Mouse (Mus musculus) erythroblast, embryonic 14.5 days (primary cell): Measurements from ENCODE around the gene Gm1673. TPM values are rescaled to one million over a fixed set of nuclear protein-coding genes. Genes with fewer than 3 reads are reported as not detected.

Experiments used
- H3K27me3 ChIP-seq: 2 replicates; pipeline ENCODE4 v1.6.1; 2012; ENCODE audit warnings: inconsistent platforms; ENCODE audit not compliant: control insufficient read depth
- H3K36me3 ChIP-seq: 2 replicates; pipeline ENCODE4 v1.6.1; 2012; ENCODE audit warnings: mild to moderate bottlenecking, inconsistent platforms; ENCODE audit not compliant: control insufficient read depth
- H3K4me1 ChIP-seq: 2 replicates; pipeline ENCODE4 v1.6.1; 2012; ENCODE audit warnings: inconsistent platforms; ENCODE audit not compliant: control insufficient read depth
- H3K4me3 ChIP-seq: replicated peaks from 2 replicates; pipeline ENCODE3; 2012; ENCODE audit warnings: moderate library complexity, mild to moderate bottlenecking, inconsistent platforms
- H3K9me3 ChIP-seq: 2 replicates; pipeline ENCODE4 v1.6.1; 2012; ENCODE audit warnings: low read length, inconsistent platforms, mixed read lengths; ENCODE audit not compliant: control insufficient read depth
- GATA1 ChIP-seq: IDR thresholded peaks from 2 replicates; pipeline ENCODE4 v1.6.1; 2012; ENCODE audit warnings: low read length, inconsistent platforms, mixed read lengths
- TAL1 ChIP-seq: IDR thresholded peaks from 3 replicates; pipeline ENCODE4 v1.6.1; 2012; ENCODE audit warnings: low read length, inconsistent platforms, mixed read lengths
- polyA plus RNA-seq: library from polyadenylated mRNA; stranded (reverse); fragments of >175 nt; gene quantifications from 2 replicates; pipeline ENCODE4 v1.2.3, GENCODE M21; 2012

The Gm1673 gene
- polyA plus RNA-seq, 1 experiment, result not detected

DNA sequence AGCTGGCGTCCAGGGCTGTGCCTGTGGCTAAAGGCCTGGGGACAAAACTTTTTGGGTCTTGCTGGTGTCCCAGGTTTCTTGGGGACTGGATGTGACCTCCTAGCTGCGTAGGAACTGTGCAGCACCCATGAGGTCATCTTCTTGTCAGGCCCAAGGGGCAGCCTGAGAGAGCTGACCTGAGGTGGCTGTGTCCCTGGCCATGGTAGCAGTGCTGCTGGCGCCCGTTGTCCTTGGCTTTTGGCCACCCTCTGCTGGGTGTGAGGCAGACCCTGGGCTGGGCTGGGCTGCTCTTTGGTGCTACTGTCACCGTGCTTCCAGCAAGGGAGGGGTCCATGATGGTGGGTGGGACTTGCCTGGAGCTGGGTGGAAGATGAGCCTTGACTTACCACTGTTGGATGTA is 21.4 kb downstream of the Gm1673 start:
- Histone ChIP-seq H3K4me3 (no peak overlapping the region), H3K4me1 (no peaks in the 10 kb centered on the region), H3K9me3 (no peaks in the 10 kb centered on the region), H3K27me3 (peaks cover 10% of the 10 kb centered on the region), H3K36me3 (no peaks in the 10 kb centered on the region)
- TF ChIP-seq GATA1, result no peak
- no peak for TF ChIP-seq TAL1

DNA sequence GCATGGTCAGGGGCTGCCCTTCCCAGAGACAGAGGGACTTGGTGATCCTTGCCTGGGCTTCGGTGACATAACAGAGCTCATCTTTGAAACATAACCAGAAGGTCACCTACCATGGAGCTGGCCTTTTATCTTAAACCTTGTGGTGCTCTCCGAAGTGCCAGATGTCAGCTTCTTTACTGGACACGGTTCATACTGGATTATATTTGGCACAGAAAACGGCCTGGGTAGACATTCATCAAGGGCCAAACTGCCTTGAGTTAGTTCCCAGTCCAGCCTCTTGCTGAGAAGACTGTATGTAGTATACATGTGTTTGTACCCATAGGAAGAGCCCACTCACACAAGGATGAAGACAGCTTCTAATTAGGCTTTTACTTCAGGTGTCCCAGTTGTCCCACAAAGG is 23.6 kb downstream of the Gm1673 start:
- Histone ChIP-seq H3K27me3 (no peaks in the 10 kb centered on the region), H3K4me3 (no peak overlapping the region), H3K9me3 (no peaks in the 10 kb centered on the region), H3K36me3 (no peaks in the 10 kb centered on the region), H3K4me1 (no peaks in the 10 kb centered on the region)
- TF ChIP-seq GATA1 (no peak), TAL1 (no peak)

DNA sequence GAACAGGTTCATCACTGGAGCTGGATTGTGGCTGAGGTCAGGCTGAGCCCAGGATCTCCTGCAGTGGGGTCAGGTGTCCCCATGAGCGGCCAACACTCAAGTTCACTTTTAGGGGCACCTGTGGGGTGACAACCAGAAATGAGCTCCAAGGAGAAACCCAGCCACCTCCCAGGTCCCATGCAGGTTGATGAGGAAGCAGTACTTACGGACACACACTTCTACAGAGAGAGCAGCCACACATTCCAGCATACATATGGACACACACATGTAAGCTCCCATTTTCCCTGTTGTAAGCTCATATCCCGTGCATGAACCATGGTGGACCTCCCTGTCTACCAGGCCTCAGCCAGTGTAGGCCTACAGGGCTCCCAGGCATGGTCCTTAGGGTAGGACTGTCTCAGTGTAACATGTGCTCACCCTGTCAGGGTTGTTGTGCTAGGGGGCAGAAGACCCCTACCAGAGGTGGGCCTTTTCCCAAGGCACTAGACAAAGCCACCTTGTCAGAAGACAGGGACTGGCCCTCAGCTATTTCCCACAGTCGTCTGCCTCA is 24.2 kb downstream of the Gm1673 start:
- H3K4me1 ChIP-seq, result no peaks in the 10 kb centered on the region
- no peak for TF ChIP-seq TAL1
- no peak for TF ChIP-seq GATA1
- no peaks in the 10 kb centered on the region for H3K27me3 ChIP-seq
- no peak overlapping the region for H3K4me3 ChIP-seq
- H3K9me3 ChIP-seq, result no peaks in the 10 kb centered on the region
- H3K36me3 ChIP-seq, result no peaks in the 10 kb centered on the region

DNA sequence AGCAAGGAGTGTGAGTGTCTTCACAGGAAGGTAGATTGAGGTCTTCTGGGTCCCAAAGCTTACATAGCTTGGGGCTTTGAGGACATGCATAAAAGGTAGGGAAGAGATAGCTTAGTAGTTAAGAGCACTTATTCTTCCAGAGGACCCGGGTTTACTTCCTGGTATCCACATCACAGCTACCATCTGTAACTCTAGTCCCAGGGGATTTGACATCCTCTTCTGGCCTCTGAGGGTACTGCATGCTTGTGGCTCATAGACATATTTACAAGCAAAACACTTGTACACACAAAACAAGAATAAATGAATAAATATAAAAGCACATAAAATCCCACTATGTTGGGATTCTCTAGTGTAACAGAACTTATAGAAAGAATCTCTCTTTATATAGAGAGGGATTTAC is 31.4 kb downstream of the Gm1673 start:
- Histone ChIP-seq H3K27me3 (no peaks in the 10 kb centered on the region), H3K9me3 (no peaks in the 10 kb centered on the region), H3K4me3 (no peak overlapping the region), H3K36me3 (no peaks in the 10 kb centered on the region), H3K4me1 (no peaks in the 10 kb centered on the region)
- TF ChIP-seq TAL1, result no peak
- no peak for TF ChIP-seq GATA1

DNA sequence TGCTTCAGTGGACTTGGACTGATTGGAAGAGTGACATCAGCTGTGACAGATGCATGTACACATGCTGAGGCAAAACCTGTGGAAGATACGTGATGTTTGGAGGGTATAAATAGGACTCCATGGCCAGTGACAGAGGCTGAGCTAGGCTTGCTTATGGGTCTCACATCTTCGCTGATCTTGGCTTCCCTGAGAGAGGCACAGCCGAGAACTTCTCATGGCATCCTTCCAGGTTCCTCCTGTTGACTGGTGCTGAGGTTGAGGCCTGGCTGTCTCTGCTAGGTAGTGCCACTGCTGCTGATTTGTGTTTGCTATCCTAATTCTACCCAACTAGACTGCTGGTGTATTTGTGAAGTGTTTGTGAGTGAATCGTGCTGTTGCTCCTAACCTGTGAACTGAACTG is 35.7 kb downstream of the Gm1673 start:
- Histone ChIP-seq H3K4me1 (no peaks in the 10 kb centered on the region), H3K27me3 (no peaks in the 10 kb centered on the region; the same call in 1 of the 2 replicates), H3K9me3 (no peaks in the 10 kb centered on the region), H3K36me3 (no peaks in the 10 kb centered on the region), H3K4me3 (no peak overlapping the region)
- no peak for TF ChIP-seq GATA1
- TF ChIP-seq TAL1, result no peak

DNA sequence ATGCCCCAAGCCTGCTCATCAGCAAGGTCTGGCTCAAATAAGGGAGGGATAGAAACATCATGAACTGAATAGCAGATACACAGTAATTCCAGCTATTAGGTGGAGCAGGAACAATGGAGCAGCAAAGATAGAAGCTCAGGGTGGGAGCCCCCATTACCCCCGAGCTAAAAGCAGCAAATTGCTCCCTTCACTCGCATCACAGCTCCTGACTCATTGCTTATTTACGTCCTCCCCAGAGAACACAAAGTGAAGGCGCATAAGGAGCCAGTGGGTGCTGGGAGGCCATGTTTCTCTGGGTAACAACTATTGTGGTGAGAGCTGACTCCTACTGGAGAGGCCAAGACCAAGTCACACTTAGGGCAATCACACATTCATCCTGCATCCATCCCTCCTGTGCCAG is 46.9 kb downstream of the Gm1673 start:
- Histone ChIP-seq H3K27me3 (no peaks in the 10 kb centered on the region), H3K36me3 (no peaks in the 10 kb centered on the region), H3K9me3 (no peaks in the 10 kb centered on the region), H3K4me1 (no peaks in the 10 kb centered on the region), H3K4me3 (no peak overlapping the region)
- TF ChIP-seq TAL1, result no peak
- no peak for TF ChIP-seq GATA1

DNA sequence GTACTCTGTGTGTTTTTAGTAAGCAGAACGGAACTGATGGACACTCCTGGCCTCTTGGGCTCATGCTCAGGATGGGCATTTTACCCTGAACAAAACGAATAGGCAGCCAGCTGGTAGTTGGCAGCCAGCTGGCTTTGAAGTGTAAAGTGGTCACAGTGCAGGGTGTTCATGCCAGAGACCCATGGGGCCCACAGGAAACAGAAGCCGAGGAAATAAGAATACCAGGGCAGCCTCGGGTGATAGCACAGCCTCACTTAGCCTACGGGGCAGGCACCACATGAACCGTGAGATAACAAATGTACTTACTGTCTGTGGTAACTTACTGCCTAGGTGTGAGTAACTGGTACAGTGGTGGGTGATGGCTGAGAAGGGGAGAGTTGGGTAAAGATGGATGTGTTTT is 47.8 kb downstream of the Gm1673 start:
- Histone ChIP-seq H3K36me3 (no peaks in the 10 kb centered on the region), H3K4me3 (no peak overlapping the region), H3K27me3 (no peaks in the 10 kb centered on the region), H3K4me1 (no peaks in the 10 kb centered on the region), H3K9me3 (no peaks in the 10 kb centered on the region)
- TF ChIP-seq GATA1, result no peak
- no peak for TF ChIP-seq TAL1

DNA sequence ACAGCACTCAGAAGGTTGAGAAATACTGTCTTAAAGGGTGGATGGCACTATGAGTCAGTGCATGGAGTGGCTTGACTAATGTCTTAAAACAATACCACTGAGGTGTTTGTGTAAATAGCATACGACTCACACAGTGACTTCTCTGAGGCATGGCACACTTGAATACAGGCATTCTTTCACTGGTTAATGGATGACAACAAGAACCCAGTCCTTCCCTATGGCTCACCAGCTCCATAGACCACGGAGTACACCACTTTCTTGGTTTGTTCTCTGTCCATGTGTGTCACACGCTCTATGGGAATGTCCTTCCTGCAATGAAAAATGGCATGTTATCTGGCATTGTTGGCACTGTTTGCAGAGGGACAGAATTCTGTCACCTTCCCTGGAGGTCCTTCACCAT is 49.3 kb downstream of the Gm1673 start:
- H3K9me3 ChIP-seq, result no peaks in the 10 kb centered on the region
- no peak overlapping the region for H3K4me3 ChIP-seq
- H3K27me3 ChIP-seq, result no peaks in the 10 kb centered on the region
- H3K4me1 ChIP-seq, result no peaks in the 10 kb centered on the region
- H3K36me3 ChIP-seq, result no peaks in the 10 kb centered on the region
- TF ChIP-seq TAL1 (no peak), GATA1 (no peak)

Other genes with a start within 250 kb of the Gm1673 start
- 2.6 and 2.8 TPM in 2 replicates for gene Letm1, start 200.6 kb upstream of the Gm1673 start, polyA plus RNA-seq
- 1.5 and 2.2 TPM in 2 replicates for gene Nsd2, start 162.7 kb upstream of the Gm1673 start, polyA plus RNA-seq
- 3.2 and 4.0 TPM in 2 replicates for gene Nelfa, start 47.0 kb upstream of the Gm1673 start, polyA plus RNA-seq
- 0.01 TPM in 1 of 2 replicates, not detected in the other for gene Nat8l, start 12.6 kb downstream of the Gm1673 start, polyA plus RNA-seq
- not detected in 2 replicates for gene Poln, start 186.0 kb downstream of the Gm1673 start, polyA plus RNA-seq
- gene Haus3, start 186.1 kb downstream of the Gm1673 start, polyA plus RNA-seq, result 0.11 and 0.12 TPM in 2 replicates
- 0.34 and 0.42 TPM in 2 replicates for gene Mxd4, start 204.3 kb downstream of the Gm1673 start, polyA plus RNA-seq